Mouse (Mus musculus): ENCODE results near the gene Dus2.

DNA sequence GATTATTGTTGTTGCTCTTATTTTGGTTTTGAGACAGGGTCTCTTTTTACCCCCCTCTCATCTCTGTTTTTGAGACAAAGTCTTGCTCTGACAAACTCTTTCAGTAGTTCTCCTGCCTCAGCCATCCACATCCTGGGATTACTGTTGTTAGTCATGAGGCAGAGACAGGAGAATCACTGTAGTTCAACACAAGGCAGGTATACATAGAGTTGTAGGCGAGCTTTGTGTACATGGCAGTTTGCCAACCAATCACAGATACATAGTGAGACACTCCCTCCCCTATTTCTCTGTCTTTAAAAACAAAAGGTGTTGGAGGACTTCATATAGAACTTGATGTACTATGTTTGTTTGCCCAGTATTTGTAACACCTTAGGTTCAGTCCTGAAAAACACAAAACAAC lies 83.5 kb downstream of the Dus2 start:
- TF ChIP-seq CTCF (IDR thresholded peaks at IDR 0.05; ENCODE audit: low read depth) (no peak), EP300 (IDR thresholded peaks at IDR 0.05; ENCODE audit: low read depth) (no peak)

Measured in liver, embryonic 14.5 days (tissue).